Mouse (Mus musculus) splenic B cell, adult 2 months (primary cell): Measurements from ENCODE around the gene Pgs1.

ENCODE experiments used
- DNase-seq: peaks from one replicate; pipeline ENCODE4 v3.0.0-alpha.2; 2011; ENCODE audit warnings: low read depth, low spot score
- H3K27me3 ChIP-seq: 2 replicates; pipeline ENCODE4 v1.6.1; 2012; ENCODE audit warnings: mild to moderate bottlenecking, low read length, moderate library complexity, mixed read lengths; ENCODE audit not compliant: control insufficient read depth, poor library complexity, insufficient read depth, severe bottlenecking
- H3K36me3 ChIP-seq: 2 replicates; pipeline ENCODE4 v1.6.1; 2012; ENCODE audit warnings: mild to moderate bottlenecking, low read length, moderate library complexity, mixed read lengths; ENCODE audit not compliant: control insufficient read depth, poor library complexity, insufficient read depth, severe bottlenecking

Gene Pgs1

DNA sequence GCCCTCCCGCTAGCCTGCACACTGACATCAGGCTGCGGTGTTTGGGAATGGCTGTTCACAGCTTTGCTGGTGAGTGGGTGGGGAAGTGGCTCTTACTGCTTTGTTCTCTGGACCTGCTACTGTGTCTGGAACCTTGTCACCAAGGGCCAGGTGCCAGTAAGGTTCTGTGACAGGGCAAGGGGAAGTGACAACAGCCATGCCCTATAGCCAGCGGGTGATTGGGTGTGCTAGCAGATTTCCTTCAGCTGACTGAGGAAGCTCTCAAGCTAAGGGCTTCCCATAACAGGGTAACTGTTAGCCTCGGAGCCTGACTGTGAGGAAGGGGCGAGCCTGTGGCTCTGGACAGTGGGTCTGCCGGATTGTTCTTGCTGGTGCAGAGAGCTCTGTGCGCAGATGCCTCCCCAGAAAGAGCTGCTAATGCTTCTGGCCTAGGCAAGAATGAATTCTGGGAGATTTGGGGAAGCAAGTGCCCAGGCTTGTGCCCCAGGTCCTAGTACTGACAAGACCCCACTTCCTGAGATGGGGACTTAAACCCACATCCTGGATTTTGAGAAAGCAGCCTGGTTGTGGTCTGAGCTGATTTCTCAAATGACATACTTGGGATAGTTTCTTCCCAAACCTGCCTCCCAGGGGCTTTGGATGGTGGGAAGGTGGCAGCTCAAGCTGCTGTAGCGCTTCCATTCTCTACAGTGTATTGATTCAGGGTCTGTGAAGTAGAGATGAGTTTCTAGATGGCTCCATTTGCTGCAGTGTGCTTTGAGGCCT is 29.5 kb downstream of the Pgs1 start:
- peak; percentile 71 for DNase-seq

GRCm38 (mm10) chr11:118018328-118018727 is 32.2 kb downstream of the Pgs1 start:
- no peaks in the 10 kb centered on the region for H3K27me3 ChIP-seq
- peaks cover 3% of the 10 kb centered on the region; the same call in 1 of the 2 replicates for H3K36me3 ChIP-seq
- peak; percentile 56 for DNase-seq

More for the DNA sequence above, 29.5 kb downstream of the Pgs1 start:
- H3K36me3 ChIP-seq: peaks cover 3% of the 10 kb centered on the region; the same call in 1 of the 2 replicates
- H3K27me3 ChIP-seq: no peaks in the 10 kb centered on the region

DNA sequence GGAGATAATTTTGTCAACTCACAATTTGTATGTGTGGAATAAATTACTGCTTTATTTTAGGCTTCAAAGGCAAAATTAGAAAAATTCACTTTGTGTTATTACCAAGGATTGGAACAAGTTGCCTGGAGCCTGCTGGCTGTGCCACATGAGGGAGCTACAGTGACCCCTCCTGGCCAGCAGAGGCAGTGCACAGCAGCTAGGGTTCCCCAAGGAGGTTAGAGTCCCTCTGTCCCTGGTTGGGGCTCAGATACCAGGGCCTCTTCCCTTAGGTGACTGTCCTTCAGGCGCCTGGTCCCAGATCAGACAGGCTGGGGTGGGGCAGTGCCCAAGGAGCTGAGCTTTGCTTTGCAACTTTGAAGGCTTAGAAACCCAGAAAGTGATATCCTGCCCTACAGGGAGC is 35.7 kb downstream of the Pgs1 start:
- Histone ChIP-seq H3K36me3 (peaks cover 9% of the 10 kb centered on the region), H3K27me3 (no peaks in the 10 kb centered on the region)
- peak; percentile 84 for DNase-seq

- peaks cover 8% of the 10 kb centered on the region for H3K36me3 ChIP-seq
- DNase-seq: no peak
- H3K27me3 ChIP-seq: no peaks in the 10 kb centered on the region
These were observed 37.4 kb downstream of the Pgs1 start for GRCm38 (mm10) chr11:118023475-118023874.

- Histone ChIP-seq H3K36me3 (peaks cover 6% of the 10 kb centered on the region), H3K27me3 (no peaks in the 10 kb centered on the region)
- DNase-seq: no peak
These were observed 38.0 kb downstream of the Pgs1 start for GRCm38 (mm10) chr11:118024111-118024510.

DNA sequence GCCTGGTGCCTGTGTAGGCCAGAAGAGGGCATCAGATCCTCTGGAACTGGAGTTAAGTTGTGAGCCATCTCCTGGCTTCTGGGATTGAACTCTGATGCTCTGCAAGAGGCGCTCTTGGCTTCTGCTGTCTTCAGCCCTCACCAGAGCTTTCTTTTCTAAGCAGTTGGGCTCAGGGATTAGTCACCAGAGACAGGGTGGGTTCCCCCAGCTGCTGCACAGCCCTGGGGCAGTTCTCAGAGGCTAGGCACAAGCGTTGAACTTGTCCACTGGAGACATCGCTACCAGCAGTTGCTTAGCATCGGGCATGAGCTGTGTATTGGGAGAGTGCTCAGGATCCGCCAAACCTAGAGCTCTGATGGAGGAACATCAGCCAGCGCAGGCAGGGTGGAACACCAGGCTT is 43.1 kb downstream of the Pgs1 start:
- Histone ChIP-seq H3K27me3 (no peaks in the 10 kb centered on the region), H3K36me3 (peaks cover 3% of the 10 kb centered on the region; the same call in 1 of the 2 replicates)
- DNase-seq: no peak

DNA sequence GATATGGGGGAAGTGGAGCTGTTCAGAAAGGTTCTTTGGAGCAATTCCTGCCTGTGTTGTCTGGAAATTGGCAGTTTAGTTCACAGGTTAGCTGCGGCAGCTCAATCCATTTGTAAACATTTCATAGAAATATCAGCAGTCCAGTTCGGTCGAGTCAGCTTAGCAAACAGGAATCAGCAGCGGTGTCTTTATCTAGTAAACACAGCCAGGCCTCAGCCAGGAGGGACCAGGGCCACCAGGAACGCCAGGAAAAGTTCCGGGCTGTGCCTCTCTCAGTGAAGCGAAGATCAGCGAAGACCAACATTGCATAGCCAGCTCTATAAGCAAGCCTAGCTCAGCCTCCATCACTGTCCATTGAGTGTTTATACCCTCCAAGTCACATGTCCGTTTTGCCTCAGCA is 45.0 kb downstream of the Pgs1 start:
- no peaks in the 10 kb centered on the region for H3K27me3 ChIP-seq
- no peaks in the 10 kb centered on the region for H3K36me3 ChIP-seq
- no peak for DNase-seq

- DNase-seq: no peak
- no peaks in the 10 kb centered on the region for H3K36me3 ChIP-seq
- H3K27me3 ChIP-seq: no peaks in the 10 kb centered on the region
These were observed 48.3 kb downstream of the Pgs1 start for GRCm38 (mm10) chr11:118034395-118034794.

- H3K36me3 ChIP-seq: no peaks in the 10 kb centered on the region
- no peak for DNase-seq
- H3K27me3 ChIP-seq: no peaks in the 10 kb centered on the region
These were observed 49.0 kb downstream of the Pgs1 start for GRCm38 (mm10) chr11:118035068-118035467.

- H3K36me3 ChIP-seq: no peaks in the 10 kb centered on the region
These were observed 56.7 kb downstream of the Pgs1 start for GRCm38 (mm10) chr11:118042791-118043190.

DNA sequence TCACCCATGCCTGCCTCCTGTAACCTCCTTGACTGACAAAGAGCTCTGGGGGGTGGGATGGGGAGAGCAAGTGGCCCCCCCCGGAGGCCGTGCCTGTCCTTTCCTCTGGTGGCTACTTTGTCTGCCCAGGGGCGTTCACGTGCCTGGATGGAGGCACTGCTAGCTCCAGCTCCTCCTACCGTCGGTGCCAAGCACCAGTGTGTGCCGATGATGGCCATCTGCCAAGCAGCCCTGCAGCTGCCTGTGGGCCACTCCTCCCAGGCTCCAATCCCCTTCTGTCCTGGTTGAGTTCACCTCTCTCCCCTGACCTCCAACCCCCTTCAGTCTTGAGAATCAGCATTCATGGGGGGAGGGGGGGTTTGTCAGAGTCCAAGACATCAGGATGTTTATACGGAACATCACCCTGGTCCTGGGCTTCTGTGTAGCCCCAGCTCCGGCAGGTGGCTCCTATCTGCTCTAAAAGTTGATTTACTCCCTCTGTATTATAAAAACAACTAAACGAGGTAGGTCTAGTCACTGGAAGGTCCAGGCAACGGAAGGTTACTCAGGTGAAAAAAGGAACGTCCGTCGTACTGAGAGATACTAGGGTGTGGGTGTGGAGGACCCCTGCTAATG is 57.3 kb downstream of the Pgs1 start:
- no peak for DNase-seq
- no peaks in the 10 kb centered on the region for H3K27me3 ChIP-seq
- no peaks in the 10 kb centered on the region for H3K36me3 ChIP-seq

More at GRCm38 (mm10) chr11:118042791-118043190, 56.7 kb downstream of the Pgs1 start:
- no peaks in the 10 kb centered on the region for H3K27me3 ChIP-seq
- DNase-seq: no peak

DNA sequence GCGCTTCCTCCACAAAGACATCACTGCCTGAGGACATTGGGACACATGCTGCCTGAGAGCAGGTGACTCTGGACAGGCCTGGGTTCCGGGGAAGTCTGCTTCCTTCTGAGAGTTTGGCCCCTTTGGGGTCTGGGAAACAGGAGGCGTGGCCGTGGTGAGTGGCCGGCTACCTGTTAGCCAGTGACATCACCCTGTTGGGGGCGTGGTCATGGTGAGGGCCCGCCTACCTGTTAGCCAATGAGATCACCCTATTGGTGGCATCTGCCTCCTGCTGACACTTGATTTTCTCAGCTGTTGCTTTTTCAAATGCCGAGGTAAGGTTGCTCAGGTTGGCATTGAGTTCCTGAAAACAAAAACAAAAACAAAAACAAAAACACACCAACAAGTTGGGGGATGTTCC is 63.5 kb downstream of the Pgs1 start:
- Histone ChIP-seq H3K27me3 (no peaks in the 10 kb centered on the region), H3K36me3 (no peaks in the 10 kb centered on the region)
- no peak for DNase-seq

GRCm38 (mm10) chr11:118050174-118050573 is 64.1 kb downstream of the Pgs1 start:
- Histone ChIP-seq H3K36me3 (no peaks in the 10 kb centered on the region), H3K27me3 (no peaks in the 10 kb centered on the region)
- DNase-seq: no peak

GRCm38 (mm10) chr11:118058367-118058766 is 72.3 kb downstream of the Pgs1 start:
- no peaks in the 10 kb centered on the region for H3K36me3 ChIP-seq
- no peak for DNase-seq
- H3K27me3 ChIP-seq: no peaks in the 10 kb centered on the region

- H3K27me3 ChIP-seq: no peaks in the 10 kb centered on the region
- no peak for DNase-seq
- no peaks in the 10 kb centered on the region for H3K36me3 ChIP-seq
These were observed 72.8 kb downstream of the Pgs1 start for GRCm38 (mm10) chr11:118058872-118059271.
